Mouse (Mus musculus) common myeloid progenitor, adult 5-6 weeks (primary cell): ENCODE data around the gene Bfsp2. TPM values are rescaled to one million over a fixed set of nuclear protein-coding genes. Genes with fewer than 3 reads are reported as not detected.

Experiments
- ATAC-seq: replicated peaks from 2 replicates; pipeline ENCODE4 v1.8.0; 2016; ENCODE audit warnings: low read depth, mild to moderate bottlenecking, moderate TSS enrichment, inconsistent platforms; ENCODE audit not compliant: poor library complexity, severe bottlenecking
- total RNA-seq: library from RNA; stranded (forward); fragments of 200-1000, 187-1606 nt; gene quantifications from 2 replicates; pipeline ENCODE4 v1.2.3, GENCODE M21; 2017

Gene Bfsp2
- total RNA-seq, 1 experiment from 2014 or later: 2.4 TPM

DNA sequence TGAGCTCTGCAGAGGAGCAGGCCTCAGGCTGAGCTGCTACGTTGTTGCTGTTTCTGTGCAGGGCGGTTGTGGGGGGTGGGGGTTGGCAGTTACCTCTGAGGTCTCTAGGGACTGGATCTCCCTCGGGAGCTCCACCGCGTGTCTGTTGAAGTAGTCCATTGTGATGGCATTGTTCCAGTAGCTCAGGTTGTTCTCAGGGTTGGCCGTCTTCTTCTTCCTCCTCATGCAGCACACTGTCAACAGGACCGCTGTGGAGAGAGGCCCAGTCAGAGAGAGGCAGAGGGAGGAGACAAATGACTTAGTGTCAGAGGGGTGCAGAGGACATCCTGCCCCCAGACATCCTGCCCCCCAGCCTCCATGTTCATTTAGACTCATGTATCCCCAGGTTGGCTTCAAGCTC, 8.9 kb upstream of the Bfsp2 start:
- ATAC-seq: no peak

DNA sequence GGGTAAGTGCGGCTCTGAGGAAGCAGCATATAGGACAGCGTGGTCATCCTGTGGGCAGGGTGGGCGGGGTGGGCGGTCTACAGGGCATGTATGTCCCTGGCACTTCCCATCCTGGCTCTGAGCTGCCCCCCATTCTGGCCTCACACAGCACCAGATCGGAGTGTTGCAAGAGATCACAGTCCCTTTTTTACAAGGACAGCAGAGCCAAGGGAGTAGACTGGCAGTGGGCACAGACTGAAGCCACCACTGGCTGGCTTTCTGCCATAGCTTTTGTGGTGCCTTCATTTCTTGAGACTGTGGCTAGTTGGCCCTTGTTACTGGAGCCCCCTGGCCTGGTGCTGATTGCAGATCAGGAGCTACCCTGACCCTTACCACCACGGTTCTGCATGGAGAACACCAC, 6.0 kb upstream of the Bfsp2 start:
- ATAC-seq: peak; percentile 68

DNA sequence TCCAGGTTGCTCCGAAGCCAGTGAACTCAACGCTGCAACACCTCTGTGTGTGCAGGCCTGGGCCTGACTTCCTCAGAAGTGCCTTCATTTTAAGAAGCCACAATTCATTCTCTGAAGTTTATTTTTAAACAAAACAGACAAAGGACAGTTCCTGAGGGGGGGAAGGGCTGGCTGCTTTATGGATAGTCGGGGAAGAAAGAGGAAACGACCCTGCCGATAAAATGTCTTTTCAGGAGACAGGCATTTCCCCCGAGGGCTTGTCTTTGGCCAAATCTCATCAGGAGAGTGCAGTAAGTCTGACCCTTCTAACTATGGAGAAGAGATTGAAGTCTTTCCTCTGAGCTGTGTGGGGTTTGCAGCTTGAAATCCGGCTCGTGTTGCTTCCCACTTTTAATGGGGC, 5.4 kb upstream of the Bfsp2 start:
- ATAC-seq: peak; percentile 14; the same call in 1 of the 2 replicates

DNA sequence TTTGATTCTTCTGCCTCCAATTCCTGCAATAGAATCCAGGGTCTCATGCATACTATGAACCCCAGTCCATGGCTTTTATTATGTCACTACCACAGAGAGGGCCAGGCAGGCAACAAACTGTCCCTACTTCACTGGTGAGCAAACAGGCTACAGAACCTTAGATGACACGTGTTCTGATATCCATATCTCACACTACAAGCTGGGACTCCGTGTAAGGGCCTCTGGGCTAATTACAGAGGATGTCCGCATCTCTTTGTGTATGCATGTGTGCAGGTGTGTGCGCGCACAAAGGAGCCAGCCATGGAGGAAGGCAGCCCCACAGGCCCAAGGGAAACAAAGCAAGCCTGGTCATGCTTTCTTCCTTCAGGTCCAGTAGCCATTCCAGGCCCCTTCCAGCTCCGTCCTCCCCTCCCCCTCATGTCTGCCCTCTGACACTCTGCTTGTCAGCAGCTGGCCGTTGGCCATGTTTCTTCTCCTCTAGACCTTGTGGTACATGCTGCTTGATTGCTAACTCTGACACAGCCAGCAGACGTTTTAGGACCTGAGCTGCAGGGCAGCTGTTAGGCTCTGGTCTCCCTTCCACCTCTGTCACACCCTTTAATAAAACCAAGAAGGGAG, 492 bp upstream of the Bfsp2 start:
- no peak for ATAC-seq

DNA sequence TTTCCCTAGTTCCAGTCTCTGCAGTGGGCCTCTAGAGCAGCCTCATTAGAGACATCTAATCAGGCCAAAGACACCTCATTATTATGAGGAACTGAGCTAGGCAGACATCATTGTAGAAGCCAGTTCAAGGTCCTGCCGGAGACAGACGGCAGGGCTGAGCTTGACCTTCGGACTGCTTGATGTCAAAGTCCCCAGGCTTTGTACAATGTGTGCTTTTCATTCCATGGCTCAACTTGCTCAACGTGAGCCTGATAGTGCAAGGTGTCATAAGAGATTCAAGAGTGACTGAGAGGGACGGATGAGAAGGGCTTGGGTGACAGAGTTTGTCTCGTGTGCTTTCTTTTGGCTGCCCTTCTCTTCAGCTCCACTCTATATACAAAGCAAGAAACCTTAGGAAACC, 4.8 kb downstream of the Bfsp2 start:
- ATAC-seq: no peak

DNA sequence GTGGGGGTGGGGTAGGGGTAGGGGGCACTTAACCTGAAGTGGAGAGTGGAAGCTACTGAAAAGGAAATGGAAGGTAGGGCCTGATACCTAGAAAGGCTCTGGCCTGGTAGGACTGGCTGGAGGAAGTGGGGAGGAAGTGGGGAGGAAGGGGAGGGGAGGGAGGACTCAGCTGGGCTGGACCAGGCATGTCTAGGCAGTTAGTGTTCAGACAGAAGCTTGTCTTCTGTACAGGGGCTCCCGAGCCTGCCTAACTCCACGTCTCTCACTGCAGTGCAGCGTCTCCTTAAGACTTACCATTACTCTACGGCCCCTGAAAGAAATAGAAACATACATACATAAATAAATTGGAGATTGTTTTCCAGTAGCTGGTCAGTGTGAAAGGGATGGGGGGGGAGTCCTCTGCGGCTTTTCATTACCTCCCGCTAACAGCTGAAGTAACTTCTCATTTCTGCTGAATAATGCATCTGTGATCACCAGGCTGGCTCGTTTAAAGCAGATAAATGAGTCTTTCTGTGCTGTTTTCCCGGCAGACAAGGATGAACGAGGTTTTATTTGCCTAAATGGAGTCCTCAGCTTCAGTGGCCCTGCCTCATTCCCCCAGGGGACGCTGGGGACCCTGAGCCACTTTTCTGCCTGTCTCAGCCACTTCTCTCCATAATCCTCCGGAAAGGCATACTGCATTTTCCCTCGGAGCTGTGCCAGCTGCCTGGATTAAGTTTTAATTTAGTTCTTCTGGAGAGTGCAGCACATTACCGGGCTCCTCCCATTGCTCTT, 6.1 kb downstream of the Bfsp2 start:
- peak; percentile 65 for ATAC-seq

DNA sequence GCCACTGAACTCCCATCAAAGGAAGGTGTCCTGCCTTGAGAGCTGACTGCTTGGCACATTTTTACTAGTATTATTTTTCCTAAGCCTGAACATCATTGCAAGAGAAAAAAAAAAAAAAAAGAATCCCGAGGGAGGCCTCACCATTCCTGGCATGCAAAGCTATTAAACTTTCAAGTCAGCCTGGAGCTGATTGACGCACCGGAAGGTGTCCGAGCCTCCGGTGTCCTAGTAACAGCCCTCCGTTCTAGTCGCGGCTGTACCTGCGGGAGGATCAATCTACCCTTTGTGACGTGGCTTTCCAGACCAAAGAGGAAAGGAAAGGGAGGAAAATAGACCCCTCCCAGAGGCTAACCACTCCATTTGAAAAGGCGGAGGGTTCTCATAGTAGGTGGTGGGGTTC, 8.4 kb downstream of the Bfsp2 start:
- no peak for ATAC-seq

DNA sequence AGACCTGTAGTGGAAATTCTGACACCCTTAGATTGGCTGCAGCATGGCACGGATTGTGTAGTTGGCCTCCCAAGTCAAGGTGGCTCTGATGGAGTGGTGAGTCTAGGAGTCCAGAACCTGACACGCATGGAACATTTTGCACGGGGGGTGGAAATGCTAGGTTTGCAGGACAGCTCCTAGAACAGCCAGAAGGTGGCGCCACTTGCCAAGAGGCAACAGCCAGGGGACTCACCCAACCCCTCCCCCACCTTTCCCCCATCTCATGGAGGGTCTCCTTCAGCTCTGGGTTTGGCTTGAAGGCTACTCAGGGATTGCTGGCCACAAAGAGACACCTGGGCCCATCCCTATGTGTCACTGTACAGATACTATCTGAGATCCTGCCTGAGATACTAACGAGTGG, 10.7 kb downstream of the Bfsp2 start:
- 0 out of 2 replicates have a peak, but pooled peaks have one; percentile 36 for ATAC-seq

DNA sequence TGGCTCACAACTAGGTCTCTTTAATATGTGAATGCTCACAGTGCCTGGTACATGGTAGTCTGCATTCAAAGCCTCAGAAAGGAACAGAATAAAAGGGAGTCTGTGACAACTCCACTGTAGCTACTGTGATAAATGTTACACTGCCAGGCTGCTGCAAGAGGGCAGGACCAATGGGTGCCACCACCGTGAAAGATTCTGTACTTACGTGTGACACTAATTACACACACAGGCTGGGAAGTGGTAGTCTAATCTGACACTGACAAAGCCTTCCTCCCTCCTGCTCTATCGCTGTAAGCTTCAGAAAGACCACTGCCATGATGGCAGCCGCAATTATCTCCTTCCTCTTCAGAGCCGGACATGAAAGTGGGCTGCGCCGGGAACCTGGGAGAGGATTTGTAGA, 11.3 kb downstream of the Bfsp2 start:
- ATAC-seq: no peak

DNA sequence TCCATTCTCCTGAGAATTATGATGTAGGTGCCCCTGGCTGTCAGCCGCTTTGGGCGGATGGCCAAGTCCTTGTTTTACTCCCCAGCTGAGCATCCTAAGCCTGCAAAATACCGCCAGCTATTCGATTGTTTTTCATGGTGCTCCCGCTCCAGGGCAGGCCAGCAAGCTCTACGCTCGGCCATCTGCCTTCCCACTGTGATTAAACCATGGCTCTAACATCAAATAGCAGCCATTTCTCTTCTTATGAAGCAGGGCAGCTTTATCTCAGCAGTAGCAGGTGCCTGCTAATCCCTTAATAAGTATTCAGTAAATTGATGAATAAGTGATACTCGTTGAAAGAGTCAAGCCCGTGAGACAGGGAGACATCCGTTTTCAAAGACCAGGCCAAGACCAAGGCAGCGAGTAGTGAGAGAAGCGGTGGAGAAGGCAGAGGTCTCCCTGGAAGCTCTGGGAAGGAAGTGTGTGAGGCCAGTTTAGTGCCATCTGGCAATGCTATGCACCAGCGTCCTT, 14.5 kb downstream of the Bfsp2 start:
- no peak for ATAC-seq

DNA sequence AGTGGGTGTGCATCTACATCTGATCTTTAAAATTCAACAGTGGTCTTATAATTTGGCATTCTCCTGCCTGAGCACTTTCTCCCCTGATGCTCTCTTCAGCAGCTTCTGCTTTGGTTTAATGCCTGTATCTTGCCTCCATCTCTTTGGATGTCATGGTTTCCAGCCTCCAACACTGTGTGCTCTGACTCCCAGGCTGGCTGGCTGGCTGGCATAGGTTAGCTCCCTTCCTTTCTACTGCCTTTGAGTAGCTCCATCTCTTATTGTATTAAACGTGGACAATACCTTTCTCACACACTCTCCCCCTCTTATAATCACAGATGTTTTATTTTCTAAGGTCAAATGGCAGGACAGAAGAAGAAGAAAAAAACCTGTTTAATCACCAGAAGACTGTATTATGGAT, 14.9 kb downstream of the Bfsp2 start:
- ATAC-seq: no peak

DNA sequence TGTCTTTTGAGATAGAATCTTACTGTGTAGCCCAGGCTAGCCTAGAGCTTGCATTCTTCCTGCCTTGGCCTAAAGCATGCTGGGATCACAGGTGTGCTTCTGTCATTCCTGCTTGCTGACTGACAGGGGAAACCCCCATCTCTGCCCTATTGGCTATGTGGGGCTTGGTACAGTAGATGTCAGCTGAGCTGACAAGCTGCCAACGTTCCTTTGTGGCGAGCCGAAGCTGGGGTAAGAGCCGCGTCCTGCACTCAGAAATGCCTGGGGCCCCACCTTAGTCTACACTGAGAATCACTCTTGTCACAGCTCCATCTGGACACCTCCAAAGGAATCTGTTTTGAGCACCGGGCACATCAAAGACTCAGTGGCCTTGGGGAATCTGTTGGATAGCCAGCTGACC, 16.4 kb downstream of the Bfsp2 start:
- ATAC-seq: 0 out of 2 replicates have a peak, but pooled peaks have one; percentile 36

DNA sequence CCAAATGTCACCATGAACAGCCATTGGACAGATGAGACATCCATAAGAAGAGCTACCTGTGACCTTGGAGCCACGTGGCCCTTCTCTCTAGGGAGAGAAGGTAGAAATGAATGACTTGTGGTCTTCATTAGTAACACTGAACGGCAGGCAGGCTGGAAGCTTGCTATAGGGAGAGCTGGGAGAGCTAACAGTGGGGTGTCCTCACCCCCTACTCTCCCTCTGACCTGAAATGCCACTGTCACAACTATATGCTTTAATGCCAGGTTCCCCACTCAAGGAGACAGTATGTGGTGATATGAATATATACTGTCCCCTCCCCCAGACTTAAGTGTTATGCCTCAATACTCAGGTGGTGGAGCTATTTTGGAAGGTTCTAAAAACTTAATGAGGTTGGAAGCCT, 20.4 kb downstream of the Bfsp2 start:
- no peak for ATAC-seq

DNA sequence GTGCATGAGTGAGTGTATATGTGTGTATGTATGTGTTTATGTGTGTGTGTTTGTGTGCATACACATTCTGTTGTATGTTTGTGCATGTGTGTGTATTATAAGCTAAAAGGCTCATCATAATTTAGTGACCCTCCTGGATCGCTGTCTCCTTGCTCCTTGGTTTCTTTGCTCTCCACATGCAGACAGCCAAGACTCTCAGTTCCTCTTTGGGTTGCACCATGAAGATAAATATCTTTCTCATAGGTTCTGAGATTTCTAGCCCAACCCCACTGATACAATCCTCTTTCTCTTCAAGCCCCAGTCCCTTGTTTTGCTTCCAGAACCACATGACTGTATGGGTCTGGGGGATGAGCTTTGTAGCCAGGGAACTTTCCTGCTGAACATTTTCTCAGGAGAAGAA, 20.9 kb downstream of the Bfsp2 start:
- no peak for ATAC-seq

DNA sequence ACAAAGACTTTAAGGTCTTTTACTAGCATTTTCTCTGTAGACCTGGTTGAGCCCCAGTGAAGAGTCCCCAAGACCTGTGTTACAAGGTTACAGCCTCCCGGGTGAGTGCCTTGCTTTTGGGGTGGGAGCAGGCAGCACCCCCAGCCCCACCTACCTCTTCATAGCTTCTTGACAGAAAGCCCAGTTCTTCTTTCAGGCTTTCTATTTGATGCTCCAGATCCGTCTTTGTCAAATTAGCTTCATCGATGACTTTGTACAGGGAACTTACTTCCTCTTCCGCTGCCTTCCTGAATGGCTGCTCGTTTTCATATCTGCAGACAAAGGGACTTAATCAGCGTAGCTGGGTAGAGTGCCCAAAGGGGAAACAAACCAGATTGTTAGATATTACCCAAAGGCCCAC, 30.6 kb downstream of the Bfsp2 start:
- ATAC-seq: peak; percentile 56

DNA sequence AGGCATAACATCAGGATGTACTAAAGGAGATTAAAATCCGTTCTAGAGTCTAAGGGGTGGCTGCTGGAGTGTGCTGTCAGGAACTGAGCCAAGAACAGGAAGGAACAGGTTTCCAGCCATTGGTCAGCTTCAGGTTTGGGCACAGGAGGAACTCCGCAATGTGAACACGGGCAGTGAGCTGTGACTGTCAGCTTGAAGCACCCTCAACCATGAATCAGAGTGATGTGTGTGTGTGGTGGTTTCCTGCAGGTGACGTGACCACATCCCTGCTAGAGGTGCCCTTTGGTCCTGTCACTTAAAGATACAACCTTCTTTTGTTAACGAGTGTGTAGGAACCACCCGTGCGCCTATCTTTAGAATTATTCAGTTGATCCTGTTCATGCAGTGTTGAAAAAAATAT, 31.1 kb downstream of the Bfsp2 start:
- peak; percentile 94 for ATAC-seq

DNA sequence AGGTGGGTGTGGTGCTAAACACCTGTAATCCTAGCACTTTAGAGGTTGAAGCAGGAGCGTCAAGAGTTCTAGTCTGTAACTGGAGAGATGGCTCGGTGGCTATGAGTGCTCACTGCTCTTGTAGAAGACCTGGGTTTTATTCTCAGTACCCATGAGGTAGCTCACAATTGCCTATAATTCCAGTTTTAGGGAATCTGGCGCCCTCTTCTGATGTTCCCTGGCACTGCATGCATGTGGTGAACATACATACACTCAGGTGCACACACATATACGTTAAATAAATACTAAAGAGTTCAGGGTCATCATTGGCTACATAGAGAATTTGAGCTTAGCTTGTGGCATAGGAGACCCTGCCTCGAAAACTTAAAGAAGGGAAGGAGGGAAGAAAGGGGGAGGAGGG, 35.6 kb downstream of the Bfsp2 start:
- no peak for ATAC-seq

DNA sequence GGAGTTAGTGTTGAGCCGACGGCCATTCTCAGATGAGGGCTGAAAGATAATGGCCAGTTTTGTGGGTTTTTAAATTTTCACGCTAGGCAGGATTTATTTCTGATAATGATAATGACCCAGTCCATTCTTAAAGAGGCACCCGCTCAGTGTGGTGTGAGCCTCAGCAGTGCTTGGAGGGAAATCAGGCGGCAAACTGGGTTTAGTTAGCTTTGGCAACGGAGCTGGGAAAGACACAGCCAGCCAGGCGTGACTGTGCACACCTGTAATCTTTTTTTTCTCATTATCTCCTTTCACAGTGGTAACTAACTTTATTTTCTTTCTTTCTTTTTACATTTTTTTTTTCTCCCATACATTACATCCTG, 36.4 kb downstream of the Bfsp2 start:
- ATAC-seq: no peak

DNA sequence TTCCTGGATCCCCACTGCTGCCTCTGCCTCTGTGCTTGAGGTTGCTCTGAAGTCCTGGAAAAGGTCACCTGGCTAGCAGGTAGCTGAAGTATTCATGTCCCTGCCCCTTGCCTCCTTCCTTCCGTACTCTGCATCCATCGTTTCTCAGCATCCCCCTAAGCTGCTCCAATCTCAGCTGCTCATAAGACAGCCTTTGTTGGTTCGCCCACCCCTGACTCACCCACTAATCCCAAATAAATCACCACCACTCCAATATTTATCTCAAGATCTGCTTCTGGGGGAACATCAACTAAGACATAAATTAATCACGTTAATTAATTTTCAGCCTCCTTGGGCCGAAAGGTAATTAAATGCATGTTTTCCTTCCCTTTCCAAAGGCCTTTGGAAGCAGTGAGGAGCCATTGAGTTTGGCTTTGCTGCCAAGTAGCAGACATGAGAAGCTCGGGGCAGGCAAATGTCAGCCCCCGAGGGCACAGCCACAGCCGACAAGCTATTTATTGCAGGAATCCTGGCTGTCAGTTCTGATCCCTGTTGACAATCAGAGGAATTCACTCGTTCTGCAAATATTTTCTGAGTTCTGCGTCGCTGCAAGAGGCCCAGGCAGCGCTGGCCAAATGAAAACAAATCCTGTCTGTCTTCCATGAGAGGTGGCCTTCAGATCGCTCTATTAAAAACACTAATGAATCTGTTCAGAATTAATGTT, 36.9 kb downstream of the Bfsp2 start:
- no peak for ATAC-seq

DNA sequence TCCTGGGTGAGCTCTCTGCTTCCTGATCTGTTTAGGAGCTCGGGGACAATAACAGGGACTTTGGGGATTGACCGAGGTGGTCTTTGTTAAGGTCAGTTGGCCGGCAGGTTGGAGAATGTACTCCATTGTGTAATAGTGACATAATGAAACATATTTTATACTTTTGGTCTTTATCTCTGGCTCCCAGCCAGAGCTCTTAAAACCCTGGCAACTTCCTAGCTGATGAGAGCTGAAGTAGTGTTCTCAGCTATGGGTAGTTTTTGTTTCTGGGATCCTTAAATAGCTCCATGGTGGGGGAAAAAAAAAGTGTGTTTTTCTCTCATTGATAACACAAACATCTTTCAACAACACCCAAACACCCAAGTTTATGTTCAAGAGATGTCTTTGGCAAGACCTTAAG, 39.6 kb downstream of the Bfsp2 start:
- ATAC-seq: no peak

DNA sequence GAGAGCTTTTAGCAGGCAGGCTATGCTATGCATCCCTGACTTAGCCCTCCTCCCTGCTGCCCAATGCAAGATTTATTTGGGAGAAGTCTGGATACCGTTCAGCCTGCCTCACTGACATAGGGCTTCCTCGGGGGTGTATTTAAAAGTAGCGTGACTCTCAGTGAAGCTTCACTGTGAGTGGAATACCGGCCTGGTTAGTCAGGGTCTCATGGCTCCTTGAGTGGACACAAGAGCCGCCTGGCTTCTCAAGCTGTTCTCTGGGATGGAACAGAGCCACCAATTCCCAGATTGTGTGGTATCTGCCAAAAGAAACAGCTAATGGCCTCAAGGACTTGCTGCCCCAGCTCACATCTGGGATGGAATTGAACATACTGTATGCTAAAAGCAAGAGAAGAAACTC, 43.1 kb downstream of the Bfsp2 start:
- ATAC-seq: no peak
